16 mouse cellular contexts compared by ENCODE assay signal in the genomic region with DNA sequence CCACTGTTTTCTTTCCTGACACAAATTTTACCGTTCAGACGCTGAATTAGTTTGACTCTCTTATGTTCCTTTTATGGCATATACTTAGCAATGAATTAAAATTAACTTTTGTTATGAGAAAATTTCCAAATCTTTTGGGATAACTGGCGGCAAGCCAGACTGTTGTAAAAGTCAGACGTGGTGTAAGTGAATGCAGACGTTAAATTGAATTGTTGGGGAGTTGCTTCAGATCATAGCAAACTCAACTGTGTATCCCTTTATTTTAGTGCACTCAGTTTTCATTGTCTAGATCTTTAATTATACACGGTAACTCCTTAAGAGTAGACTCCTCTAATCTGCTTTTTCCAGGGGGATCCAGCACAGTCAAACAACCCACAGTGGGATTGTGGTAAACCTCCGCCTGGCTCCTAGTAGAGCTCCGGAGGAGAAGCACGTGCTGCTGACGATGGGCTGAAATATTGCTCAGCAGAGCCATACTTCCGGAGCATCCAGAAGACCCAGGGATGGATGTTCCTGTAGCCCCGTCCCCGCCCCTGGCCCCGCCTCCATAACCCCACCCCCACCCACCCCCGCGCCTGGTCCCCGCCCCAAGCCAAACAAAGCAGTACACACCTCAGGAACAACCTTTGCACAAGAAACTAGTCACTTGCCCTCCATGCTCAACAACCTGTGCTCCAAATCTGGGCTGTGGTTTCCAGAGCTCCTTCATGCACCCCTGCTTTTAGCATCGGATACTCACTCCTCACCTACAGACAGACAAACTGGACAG.
DNase-seq lines count a peak whose midpoint lies in the region; ATAC-seq and TF ChIP-seq lines count a peak whose summit lies in the region.
"Had no signal": no experiment of that assay in that cellular context is flagged by ENCODE, and none has a peak within 500 bp of the region (broad histone marks: within the 10 kb centered on the region; RNA-seq: fewer than 3 reads in every experiment).

No protein-coding gene starts in this region.

- H3K4me1 ChIP-seq in kidney, postnatal 0 days (replicated peaks; ENCODE audit: insufficient read depth, low read length): no peaks in the 10 kb centered on the region
- no peaks in the 10 kb centered on the region; the same call in 1 of the 2 replicates for H3K4me1 ChIP-seq in liver, embryonic 16.5 days (ENCODE audit: control insufficient read depth, low read depth, low read length)
- H3K4me1 ChIP-seq: midbrain, embryonic 12.5 days had no signal

- no peak for ATAC-seq in kidney, postnatal 0 days (replicated peaks; ENCODE audit: low FRiP score, low read depth)
- ATAC-seq in liver, embryonic 16.5 days (ENCODE audit: low read depth): peak; percentile 47
- no peak for ATAC-seq in megakaryocyte progenitor cell, adult 5-6 weeks (replicated peaks; ENCODE audit: poor library complexity)
- ATAC-seq: forebrain, embryonic 16.5 days had no signal

- no peak overlapping the region for H3K4me3 ChIP-seq in kidney, postnatal 0 days (replicated peaks; ENCODE audit: low read depth, low read length)
- no peak overlapping the region for H3K4me3 ChIP-seq in liver, embryonic 16.5 days (ENCODE audit: low read depth, low read length)
- H3K4me3 ChIP-seq: liver, embryonic 13.5 days; midbrain, embryonic 12.5 days had no signal

- no peaks in the 10 kb centered on the region for H3K9me3 ChIP-seq in kidney, postnatal 0 days (replicated peaks; ENCODE audit: low read length)
- no peaks in the 10 kb centered on the region for H3K9me3 ChIP-seq in liver, embryonic 16.5 days (replicated peaks; ENCODE audit: control insufficient read depth, low read length)
- H3K9me3 ChIP-seq: liver, embryonic 13.5 days; midbrain, embryonic 12.5 days had no signal

- H3K4me2 ChIP-seq in kidney, postnatal 0 days (ENCODE audit: low read length): 0 out of 2 replicates have a peak overlapping the region, but pooled peaks have one; percentile 10
- H3K4me2 ChIP-seq in liver, embryonic 16.5 days (ENCODE audit: low read depth, low read length): no peak overlapping the region
- H3K4me2 ChIP-seq: liver, embryonic 13.5 days; midbrain, embryonic 12.5 days had no signal

- no peak for TF ChIP-seq CTCF in kidney, postnatal 0 days (IDR thresholded peaks at IDR 0.05; ENCODE audit: low read depth)

- 55% methylated on average over 18 of the region's 18 CpGs for WGBS in kidney, postnatal 0 days
- WGBS in liver, embryonic 16.5 days (ENCODE audit: insufficient replicate concordance): 61% methylated on average over 18 of the region's 18 CpGs

- H3K9ac ChIP-seq in kidney, postnatal 0 days (ENCODE audit: low read depth, low read length): no peak overlapping the region
- no peak overlapping the region for H3K9ac ChIP-seq in liver, embryonic 16.5 days (ENCODE audit: low read depth, low read length)
- H3K9ac ChIP-seq: liver, embryonic 13.5 days; midbrain, embryonic 12.5 days had no signal

- no peaks in the 10 kb centered on the region for H3K27me3 ChIP-seq in kidney, postnatal 0 days (ENCODE audit: insufficient read depth, low read length)
- no peaks in the 10 kb centered on the region for H3K27me3 ChIP-seq in liver, embryonic 16.5 days (ENCODE audit: control insufficient read depth, insufficient read depth, low read depth, low read length)
- H3K27me3 ChIP-seq: liver, embryonic 13.5 days; midbrain, embryonic 12.5 days had no signal

- H3K36me3 ChIP-seq in kidney, postnatal 0 days (ENCODE audit: insufficient read depth, low read length): no peaks in the 10 kb centered on the region
- no peaks in the 10 kb centered on the region for H3K36me3 ChIP-seq in liver, embryonic 16.5 days (ENCODE audit: control insufficient read depth, insufficient read depth)
- H3K36me3 ChIP-seq: liver, embryonic 13.5 days; midbrain, embryonic 12.5 days had no signal

- no peak overlapping the region for H3K27ac ChIP-seq in kidney, postnatal 0 days
- no peak overlapping the region for H3K27ac ChIP-seq in liver, embryonic 16.5 days (ENCODE audit: low read length)
- H3K27ac ChIP-seq: liver, embryonic 13.5 days; midbrain, embryonic 12.5 days had no signal

- DNase-seq in kidney, postnatal 0 days (ENCODE audit: low spot score): peak; percentile 27
- DNase-seq in kidney, postnatal 36 days: no peak
- DNase-seq in NIH3T3 (ENCODE audit: low read depth): peak; percentile 28
- peak; percentile 13 for DNase-seq in ZHBTc4 (ENCODE audit: low read depth, low spot score)
- no peak for DNase-seq in heart, adult 18-20 months
- DNase-seq: cerebellum, adult 9-11 months; kidney, postnatal 14 days; layer of hippocampus, adult 9-11 months; liver, embryonic 13.5 days; lung, postnatal 4 days; retina, postnatal 1 day; thymus, adult 2 months had no signal

Comparison
In these comparisons a context has a peak if more than half of its experiments do, and no peak if none do; other contexts are left out.
1. DNase-seq: peak in kidney, postnatal 0 days (single experiment), NIH3T3 (single experiment) and ZHBTc4 (single experiment); none in kidney, postnatal 36 days (0 of 2) and heart, adult 18-20 months (0 of 2).